Mouse (Mus musculus): ENCODE measurements at regions not wholly inside any gene's neighbourhood (a gene's known extent, or its start where the extent isn't known, plus 50 kb on each side); places are given as distances from the start of the nearest gene placed in this dataset.

DNA sequence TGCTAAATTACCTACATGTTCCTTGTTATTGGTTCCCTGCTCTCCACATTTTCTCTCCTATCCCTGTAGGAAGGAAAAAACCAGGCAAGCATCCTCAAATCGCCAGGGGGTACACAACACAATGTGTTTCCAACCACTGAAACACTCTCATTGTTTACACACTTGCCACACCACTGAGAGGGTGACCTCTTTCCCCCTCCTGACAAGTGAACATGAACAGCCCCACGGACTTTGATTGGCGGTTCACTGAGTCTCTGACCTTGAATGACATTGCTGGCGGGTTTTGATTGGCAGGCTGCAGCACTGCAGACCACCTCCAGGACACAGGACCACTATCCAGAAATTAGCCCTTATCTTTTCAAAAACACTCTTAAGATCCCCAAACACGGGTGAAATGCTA is 211.7 kb upstream of the Onecut1 start:
- DNase-seq (ENCODE audit: extremely low spot score) = peak; percentile 7

DNA sequence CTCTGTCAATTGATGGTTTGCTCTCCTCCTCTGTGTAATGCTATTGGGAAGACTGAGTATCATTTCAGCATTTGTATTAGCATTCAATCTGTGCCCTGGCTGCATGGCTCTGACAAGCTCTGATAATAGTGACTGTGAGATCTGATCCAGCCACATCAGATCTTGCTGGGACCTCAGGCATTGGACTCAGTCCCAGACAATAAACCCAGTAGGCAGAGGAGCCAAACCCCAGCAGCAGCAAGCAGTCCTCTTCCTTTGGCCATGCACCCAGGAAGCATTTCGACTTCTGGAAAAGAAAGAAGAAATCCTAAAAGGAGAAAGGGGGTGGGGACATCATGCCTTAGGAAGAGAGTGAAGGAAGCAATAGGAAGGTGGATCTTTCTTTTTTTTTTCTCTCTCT is 205.8 kb upstream of the Onecut1 start:
- DNase-seq (ENCODE audit: extremely low spot score) = no peak

DNA sequence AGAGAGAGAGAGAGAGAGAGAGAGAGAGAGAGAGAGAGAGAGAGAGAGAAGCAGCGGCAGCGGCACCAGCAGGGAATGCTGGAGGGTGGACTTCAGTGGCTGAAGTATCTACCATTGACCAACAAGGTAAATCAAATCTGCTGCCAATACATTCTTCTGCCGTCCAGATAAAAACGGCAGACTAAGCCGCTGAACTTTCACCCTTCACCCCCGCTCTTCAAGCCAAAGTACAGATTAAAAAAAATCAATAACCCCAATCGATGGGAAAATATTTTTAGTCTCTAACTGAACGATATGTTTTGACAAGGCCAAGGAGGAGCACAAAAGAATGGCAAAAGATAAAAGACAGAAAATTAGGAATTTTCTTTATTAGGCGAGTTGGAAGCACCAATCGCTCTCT is 205.3 kb upstream of the Onecut1 start:
- no peak for DNase-seq (ENCODE audit: extremely low spot score)

DNA sequence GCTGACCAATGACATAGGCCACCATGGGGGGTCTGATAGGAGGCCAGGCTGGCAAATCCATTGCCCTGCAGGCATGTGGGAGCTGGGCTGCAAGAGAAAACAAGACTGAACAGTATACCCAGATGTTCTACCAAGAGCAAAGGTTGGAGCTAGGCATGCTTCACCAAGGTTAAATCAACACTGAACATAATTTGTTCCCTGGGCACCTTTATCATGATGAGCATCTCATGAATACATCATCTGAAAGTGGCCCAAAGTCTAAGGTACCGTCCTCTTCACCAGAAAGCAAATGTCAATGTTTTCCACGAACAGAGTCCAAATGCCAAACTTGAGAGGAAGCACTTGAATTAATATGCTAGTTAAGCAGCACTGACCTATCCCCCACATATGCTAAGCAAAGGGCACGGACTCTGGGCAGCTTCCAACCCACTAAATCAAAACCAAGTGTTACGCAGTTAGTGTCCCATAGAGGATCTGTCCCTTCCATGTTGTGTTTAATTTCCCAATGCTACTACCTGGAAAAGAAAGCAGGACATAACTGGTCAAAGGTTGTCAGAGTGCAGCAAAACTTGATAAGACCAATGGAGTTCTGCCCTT is 190.3 kb upstream of the Onecut1 start:
- DNase-seq (ENCODE audit: extremely low spot score) = no peak

DNA sequence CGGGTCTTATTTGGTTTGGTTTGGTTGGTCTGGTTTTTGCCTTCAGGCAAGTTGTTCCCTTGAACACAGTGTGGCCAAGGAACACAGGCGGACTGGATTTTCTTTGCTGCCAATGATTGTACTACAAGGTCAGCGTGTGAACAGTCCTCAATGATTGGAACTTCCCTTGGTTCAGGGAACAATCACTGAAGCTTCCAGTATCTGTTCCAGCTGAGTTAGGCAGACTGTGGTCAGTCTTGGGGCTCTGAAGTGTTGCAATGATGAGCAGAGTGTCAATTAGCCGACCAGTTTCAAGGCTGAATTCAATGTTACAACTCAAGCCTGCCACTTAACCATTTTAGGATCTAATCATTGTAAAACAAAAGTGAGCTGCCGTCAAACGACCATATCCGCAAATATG is 189.5 kb upstream of the Onecut1 start:
- DNase-seq (ENCODE audit: extremely low spot score) = no peak

DNA sequence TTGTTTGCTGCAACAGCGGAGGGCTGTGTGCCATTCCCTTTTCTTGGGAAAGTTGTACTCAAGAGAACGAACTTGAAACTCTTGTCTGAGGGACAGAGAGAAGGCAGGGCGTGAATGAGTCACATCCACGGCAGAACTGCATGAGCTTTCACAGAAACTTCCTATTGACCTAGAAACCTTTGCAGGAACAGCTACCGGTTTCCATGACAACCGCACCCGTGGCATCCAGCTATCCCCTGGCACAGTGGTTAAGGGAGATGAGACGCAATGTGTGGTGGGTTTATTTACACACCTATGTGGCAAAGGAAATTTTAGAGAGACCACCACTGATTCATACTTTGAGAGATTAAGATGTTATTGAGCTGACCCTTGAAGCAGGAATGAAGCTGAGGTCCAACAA is 163.5 kb upstream of the Onecut1 start:
- no peak for DNase-seq (ENCODE audit: extremely low spot score)

DNA sequence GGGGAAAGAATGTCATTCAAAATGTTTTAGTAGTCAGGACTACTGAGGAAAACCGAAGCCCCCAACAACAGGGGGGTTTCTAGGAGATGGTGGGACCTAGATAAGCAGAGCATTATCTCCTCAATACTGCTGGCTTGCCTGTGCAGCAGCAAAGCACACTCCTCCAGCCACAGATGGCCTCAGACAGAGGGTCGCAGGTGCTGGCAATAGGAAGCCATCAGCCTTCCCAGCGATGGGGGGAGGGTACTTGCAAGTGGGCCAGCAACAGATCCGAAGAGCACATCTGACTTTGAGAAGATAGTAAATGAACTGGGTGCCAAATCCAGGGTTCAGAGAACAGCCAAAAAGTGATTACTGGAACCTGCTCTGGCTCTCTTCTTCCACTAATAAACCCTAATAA is 156.0 kb upstream of the Onecut1 start:
- DNase-seq (ENCODE audit: extremely low spot score) = no peak

DNA sequence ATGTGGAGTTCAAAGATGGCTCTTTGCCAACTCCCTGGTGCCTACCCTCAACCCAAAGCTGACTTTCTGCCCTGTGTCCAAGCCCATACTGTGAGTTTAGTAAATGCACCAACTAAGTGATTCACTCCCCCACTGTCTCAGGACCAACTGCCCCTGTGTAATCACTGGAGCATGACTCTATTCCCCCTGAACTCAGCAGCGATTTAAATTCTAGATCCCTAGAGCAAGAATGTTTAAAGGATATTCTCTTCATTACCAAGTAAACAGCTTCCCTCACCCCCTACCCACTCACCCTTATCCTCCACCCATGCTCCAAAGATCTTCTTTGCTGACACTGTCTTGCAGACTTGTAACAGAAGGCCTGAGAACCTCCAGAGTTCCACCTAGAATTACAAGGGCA is 154.1 kb upstream of the Onecut1 start:
- DNase-seq (ENCODE audit: extremely low spot score) = no peak

DNA sequence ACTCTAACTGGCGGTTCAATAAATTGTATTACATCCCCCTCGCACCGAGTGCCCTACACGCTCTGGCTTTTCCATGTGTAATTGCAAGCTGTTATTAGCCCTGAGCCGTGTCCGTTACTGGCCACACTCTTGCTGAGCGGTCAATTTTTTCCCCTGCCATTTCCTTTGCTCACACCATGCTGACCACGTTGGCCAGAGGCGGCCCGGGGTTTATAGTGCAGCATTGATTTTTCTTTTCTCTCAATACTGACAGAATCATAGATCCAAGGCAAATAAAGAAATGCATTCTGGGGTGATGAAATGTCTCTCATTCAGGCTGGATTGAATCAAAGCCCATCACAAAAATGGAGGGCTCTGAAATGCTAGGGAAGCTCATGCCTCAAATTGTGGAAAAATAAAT is 150.0 kb upstream of the Onecut1 start:
- no peak for DNase-seq (ENCODE audit: extremely low spot score)

DNA sequence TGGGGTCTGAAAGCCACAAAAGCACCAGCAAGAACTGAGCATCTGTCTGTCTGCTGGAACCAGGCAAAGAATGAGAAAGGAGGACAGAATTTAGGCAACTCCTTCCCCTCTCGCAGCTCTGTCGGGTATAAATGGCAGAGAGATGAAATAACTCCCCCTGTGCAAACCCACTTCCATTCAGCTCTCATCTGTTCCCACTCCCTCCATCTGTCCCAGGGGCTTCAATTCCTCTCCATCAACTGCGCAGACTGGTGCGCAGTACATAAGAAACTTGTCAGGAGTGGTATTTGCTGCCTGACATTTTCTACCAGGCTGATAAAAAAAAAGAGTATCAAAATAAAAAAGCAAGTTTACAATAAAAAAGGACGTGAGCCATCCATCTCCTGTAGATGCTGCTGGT is 129.3 kb upstream of the Onecut1 start:
- no peak for DNase-seq (ENCODE audit: extremely low spot score)

DNA sequence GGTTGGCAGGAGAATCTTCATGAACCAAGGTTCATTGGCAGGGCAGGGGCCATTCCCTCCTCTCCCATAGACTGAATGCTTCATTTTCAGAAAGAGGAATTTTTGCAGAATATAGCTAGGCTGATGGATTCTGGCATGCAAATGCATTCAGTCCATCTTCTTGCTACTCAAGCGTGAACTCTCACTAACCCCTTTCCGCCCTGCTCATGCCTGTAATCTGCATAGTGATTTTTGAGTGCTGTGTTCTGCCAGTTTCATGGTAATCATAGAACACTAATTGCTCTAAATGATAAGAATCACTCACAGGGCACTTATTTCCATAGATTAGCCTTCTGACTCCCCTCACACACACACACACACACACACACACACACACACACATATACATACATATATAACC is 119.8 kb upstream of the Onecut1 start:
- no peak for DNase-seq (ENCODE audit: extremely low spot score)

DNA sequence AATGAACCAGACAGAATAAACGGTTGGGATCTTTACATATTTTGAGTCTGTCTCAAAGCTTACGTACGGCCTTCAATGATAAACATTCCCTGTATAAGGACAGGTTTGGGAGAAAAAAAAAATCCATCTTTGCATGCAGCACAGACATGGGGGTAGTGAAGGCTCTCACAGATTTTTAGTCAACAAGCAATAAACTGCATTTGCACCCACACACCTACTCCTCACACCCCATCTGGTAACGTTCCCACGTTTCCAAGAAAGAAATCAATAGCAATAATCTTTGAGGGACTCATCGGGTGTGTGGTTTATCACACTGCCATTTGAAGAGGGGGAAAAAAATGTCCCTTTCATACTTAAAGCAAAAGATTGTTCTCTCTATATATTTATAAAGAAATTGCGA is 113.8 kb upstream of the Onecut1 start:
- DNase-seq (ENCODE audit: extremely low spot score) = no peak

DNA sequence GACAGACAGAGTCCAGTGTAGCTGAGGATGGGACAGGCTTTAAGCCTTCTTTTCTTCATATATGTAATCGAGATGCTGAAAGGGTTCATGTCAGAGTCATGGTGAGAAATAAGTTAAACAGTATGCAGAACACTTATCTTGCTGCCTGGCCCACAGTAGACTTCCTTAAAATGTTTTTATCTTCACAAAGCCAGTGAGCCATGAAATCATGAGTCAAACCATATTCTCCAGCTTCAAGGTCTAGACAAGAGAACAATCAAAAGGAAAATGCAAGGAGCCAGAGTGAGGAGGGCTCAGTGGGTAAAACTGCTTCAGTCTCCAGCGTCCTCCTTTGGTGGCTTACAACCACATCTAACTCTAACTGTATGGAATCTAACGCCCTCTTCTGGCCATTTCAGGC is 103.7 kb upstream of the Onecut1 start:
- DNase-seq (ENCODE audit: extremely low spot score) = no peak

DNA sequence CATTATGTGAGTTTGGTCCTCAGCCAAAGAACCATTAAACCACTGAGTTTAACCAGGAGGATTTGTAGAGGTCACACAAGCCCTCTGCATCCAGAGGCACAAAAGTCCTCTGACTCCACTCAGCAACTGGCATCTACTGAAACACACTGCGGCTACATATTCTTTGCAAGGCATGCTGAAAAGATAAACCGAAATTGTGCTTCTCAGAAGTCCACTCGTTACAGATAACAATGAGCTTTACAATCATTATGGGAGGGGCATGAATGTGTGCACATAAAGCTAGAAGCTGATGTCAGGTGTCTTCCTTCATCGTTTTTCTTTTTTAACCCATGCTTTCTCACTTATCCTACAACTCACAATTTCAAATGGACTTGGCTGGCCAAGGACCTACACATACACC is 102.8 kb upstream of the Onecut1 start:
- no peak for DNase-seq (ENCODE audit: extremely low spot score)

DNA sequence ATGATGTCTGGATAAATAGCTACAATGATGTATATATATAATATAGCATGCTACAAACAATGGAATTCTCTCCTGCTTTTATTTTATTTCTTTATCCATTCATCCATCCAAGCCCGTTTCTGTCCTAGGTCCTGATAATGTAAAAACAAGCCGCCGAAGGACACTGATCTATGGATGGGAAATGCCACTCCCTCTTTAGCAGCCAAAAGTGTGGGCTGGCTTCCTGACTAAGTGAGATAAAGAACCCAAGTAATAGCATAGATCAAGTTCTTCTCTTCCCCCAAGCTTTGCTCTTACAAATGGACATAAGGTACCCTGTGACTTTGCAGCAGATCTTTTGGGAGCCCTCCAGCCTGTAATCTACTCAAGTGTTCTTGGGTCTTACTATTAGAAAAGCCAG is 81.3 kb upstream of the Onecut1 start:
- DNase-seq (ENCODE audit: extremely low spot score) = no peak

DNA sequence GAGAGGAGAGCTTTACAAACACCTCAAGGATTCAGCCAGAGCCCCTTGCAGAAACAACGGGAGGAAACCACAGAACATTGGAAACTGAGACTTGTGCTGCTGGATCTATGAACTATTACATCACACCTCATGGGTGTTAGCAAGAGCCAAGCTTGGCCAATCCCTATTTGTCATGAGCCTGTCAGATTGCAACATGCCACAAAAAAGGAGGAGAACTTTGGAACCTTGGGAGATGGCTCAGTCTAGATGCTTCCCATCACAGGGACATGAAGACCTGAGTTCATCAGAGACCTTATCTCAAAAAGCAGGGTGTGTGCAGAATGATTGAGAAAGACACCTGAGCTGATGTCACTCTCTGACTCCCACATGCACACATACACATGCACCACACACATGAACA is 68.3 kb upstream of the Onecut1 start:
- DNase-seq (ENCODE audit: extremely low spot score) = no peak

DNA sequence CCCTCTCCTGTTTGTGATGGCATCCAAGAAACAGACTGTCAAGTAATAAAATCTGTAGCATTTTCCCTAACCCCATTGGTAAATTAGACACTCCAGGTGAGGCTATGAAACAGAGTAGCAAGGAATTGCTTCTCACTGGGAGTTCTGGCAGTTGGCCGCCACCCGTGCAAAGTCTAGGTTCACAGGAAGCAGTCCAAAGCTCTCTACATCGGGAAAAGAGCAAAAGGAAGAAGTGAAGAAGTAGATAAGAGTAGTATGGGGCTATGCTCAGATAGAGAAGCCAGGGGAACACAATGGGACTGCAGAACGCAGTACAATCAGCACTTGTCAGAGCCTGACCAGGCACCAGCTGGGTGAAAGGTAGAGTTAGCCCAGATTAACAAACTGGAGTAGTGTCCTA is 65.7 kb upstream of the Onecut1 start:
- no peak for DNase-seq (ENCODE audit: extremely low spot score)

DNA sequence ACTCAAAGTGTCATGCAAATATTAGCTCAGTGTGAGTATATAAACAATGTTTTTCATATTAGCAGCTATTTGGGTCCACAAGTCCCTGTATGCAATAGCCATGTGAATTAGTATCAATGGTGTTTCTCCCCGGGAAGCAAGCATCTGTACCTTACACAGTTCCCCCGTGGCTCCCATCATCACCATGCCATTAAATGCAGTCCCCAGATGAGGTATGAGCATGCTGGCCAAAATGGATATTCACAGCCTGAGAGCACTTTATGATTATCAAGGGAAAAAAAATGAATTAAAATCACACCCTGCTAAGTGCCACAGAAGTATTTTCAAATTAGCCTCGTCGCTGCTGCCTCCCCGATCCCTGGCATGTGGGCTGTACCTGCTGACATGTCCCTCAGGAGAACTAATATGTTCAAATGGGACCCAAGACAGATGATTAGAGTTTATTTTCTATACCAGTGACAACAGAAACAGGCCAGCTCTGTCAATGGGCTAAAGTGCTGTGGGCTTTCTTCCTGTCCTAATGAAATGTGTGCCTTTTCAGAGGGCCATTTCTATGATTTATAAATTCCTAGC is 64.4 kb upstream of the Onecut1 start:
- no peak for DNase-seq (ENCODE audit: extremely low spot score)

DNA sequence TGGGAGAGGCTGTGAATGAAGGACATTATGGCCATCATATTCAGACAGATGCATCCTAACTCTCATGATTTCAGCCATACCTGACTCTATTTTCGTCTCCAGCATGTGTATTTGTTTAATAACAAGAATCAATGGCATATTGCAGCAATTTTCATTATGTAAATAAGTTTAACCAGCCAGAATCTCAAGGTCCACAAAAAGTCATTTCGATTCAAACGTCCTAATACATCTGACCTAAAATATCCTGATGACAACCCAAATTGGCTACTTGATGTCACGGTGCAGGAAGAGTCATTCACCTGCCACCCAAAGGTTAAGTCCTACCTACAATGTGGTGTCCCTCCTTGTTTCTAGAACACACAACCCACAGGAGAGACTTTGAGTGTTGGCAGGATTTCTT is 60.6 kb upstream of the Onecut1 start:
- no peak for DNase-seq (ENCODE audit: extremely low spot score)

DNA sequence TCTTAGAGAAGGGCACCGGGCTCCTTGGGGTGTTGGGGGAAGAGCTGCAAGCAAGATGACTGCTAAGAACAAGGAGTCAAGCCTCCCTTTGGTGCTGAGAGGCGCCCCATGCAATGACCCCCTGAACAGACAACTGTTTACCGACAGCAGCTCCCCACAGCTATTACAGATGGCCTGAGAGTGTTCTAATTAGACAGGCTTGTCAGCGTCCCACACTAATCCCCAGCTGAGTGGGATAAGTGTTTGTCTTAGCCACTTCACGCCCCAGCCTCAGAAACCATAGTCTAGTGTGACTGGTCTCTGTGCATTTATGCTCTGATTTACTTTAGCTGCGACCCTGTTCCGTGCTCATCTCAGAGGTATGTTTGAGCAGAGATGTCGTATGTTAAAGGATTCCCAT is 50.3 kb upstream of the Onecut1 start:
- no peak for DNase-seq (ENCODE audit: extremely low spot score)
